Mouse (Mus musculus) testis, adult 2 months (tissue): ENCODE measurements around the gene Hydin.

Experiments
- CTCF ChIP-seq: fragments of 200-500 bp; IDR thresholded peaks from 2 replicates; pipeline ENCODE4 v1.5.1; 2012; ENCODE audit warnings: low read depth, mild to moderate bottlenecking, inconsistent platforms, low read length, moderate library complexity; ENCODE audit not compliant: control insufficient read depth, insufficient read depth, insufficient replicate concordance
- POLR2A ChIP-seq: fragments of 200-500 bp; IDR thresholded peaks from 2 replicates; pipeline ENCODE4 v1.6.1; 2012; ENCODE audit warnings: low read depth, mild to moderate bottlenecking, inconsistent platforms, low read length, moderate library complexity; ENCODE audit not compliant: control insufficient read depth

DNA sequence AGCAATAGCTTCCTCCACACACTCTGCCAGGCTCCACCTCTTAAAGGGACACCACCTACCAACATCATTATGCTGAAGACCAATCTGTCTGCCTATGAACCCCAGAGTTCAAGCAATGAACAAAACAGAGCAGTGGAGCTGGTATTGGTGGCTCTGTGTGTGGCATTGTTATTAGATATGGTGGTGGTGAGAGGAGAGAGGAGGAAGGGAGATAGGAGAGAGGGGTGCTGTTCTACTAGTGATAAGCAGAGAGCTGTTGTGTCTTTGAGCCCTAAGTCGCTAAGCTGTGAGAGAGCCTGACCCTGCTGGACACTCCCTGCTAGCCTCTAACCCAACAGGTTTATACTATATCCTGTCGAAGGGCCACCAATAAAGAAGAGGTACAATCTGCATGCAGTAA, 45.9 kb downstream of the Hydin start:
- TF ChIP-seq CTCF (no peak), POLR2A (no peak)
